Mouse (Mus musculus): ENCODE data around the gene Dpp8.

DNA sequence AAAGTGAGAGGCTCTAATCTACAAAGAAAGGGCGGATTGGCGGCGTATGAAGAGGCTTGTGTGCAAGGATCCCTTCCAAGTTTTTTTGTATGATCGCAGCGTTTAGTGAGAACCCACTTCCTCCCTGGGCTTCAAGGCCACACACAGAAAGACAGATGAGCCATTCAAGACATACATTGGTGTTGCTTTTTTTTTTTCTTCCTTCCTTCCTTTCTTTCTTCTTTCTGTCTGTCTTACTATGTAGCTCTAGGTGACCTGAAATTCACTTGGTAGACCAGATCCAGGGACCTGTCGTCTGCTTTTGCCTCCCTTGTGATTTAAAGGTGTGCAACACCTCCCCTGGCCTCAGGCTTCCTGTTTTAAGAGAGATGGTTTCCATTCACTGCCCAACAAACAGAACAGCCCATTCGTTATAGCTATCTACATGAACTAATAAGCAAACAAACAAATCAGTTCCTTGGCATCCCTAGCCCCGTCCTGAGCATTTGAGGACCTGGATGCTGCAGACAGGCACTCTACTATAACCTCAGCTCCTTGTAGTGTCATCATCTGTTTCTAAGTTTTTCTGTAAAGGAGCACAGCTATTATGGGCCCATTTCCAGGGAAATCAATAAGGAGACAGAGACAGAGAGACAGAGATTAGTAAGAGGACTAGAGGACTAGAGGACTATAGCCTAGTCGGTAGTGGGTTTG, 10.2 kb upstream of the Dpp8 start:
- TF ChIP-seq CTCF (IDR thresholded peaks at IDR 0.05; ENCODE audit: control insufficient read depth, insufficient read depth, low read length) (no peak), POLR2A (IDR thresholded peaks at IDR 0.05; ENCODE audit: borderline replicate concordance, control insufficient read depth, low read depth, low read length) (no peak)

Data from bone marrow, adult 2 months (tissue).